Mouse (Mus musculus) MEL (cell line): ENCODE results near the gene Trap1. TPM values are rescaled to one million over a fixed set of nuclear protein-coding genes. Genes with fewer than 3 reads are reported as not detected.

ENCODE experiments used
- GABPA ChIP-seq: IDR thresholded peaks from 2 replicates; pipeline ENCODE4 v1.6.1; 2012; ENCODE audit warnings: low read depth, mild to moderate bottlenecking, inconsistent platforms, low read length, improper control_type of control experiment, moderate library complexity
- HCFC1 ChIP-seq: IDR thresholded peaks from 2 replicates; pipeline ENCODE4 v1.6.1; 2012; ENCODE audit warnings: low read depth, mild to moderate bottlenecking, inconsistent platforms, low read length, improper control_type of control experiment, moderate library complexity
- TBP ChIP-seq: IDR thresholded peaks from 2 replicates; pipeline ENCODE4 v1.8.0; 2011; ENCODE audit warnings: low read depth, low read length, improper control_type of control experiment
- USF1 ChIP-seq: IDR thresholded peaks from 2 replicates; pipeline ENCODE4 v1.6.1; 2014; ENCODE audit warnings: low read depth, mild to moderate bottlenecking, inconsistent platforms, low read length, improper control_type of control experiment, moderate library complexity
- polyA plus RNA-seq, 2 experiments: library from polyadenylated mRNA; stranded (reverse) in 1 of 2; unstranded in 1 of 2; fragments of >175 nt in 1 of 2; fragments of >200 nt in 1 of 2; gene quantifications; 2 replicates each; pipeline versions ENCODE4 v1.2.1 to v1.2.4; 2012; ENCODE audit warnings: low replicate concordance in 2 of 2, low read depth in 1 of 2; ENCODE audit not compliant: insufficient read length in 2 of 2, insufficient read depth in 1 of 2, missing spikeins in 1 of 2
- total RNA-seq: library from RNA; depleted of rRNA; stranded (reverse); fragments of 300-350 nt; gene quantifications from 2 replicates; pipeline ENCODE4 v1.2.3, GENCODE M21; 2012; rRNA removed

Gene Trap1
- total and polyA plus RNA-seq, 3 experiments: 120 to 299 (median 214) TPM

DNA sequence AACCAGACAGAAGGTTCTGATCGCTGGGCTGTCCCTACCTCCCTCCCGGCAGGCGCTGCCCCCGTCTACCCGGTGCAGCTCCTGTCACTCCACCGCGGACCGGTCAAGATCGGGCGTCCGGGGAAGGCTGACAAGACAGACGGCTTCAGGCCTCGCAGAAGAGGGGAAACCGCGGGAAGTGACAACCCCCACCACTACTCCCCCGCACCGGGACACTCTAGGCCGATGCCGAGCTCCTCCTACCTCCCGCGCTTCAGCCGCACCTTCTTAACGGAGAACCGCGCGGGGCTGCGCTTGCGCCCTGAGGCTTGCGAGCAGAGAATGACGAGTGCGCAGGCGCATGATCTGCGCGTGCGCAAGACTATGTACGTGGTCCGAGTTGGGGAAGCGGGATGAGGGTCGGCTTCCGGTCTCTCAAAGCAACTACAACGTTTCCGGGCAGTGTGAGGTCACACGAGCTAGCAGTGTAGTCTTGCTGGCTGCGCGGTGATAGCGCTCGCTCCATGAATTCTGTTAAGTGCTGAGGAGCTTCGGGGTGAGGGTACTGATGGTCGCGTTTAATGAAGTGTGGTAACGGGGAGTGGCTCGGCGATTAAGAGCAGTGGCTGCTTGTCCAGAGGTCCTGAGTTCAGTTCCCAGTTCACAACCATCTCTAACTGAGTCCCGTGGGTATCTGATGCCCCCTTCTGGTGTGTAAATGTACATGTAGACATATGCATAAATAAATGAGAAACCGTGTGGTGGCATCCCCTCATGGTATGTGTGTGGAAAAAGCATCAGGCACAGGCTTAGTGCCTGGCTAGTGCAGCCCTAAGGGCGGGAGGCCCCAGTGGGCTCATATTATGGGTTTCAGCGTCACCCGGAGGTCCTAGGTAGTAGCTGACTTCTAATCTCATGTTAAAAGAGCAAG lies 73.9 kb downstream of the Trap1 start, which contains the start of gene Slx4 (continued):
- TF ChIP-seq TBP (peak; percentile 92), USF1 (peak; percentile 29; the same call in 1 of the 2 replicates), HCFC1 (peak; percentile 88), GABPA (no peak)

Other genes with a start within 250 kb of the Trap1 start
- not detected in 2 replicates for gene Olfr15, start 246.9 kb downstream of the Trap1 start, total RNA-seq
- not detected for gene Olfr15, start 246.9 kb downstream of the Trap1 start, polyA plus RNA-seq
- 0.39 and 0.46 TPM in 2 replicates for gene Zfp174, start 230.6 kb downstream of the Trap1 start, total RNA-seq
- gene Zfp174, start 230.6 kb downstream of the Trap1 start, polyA plus RNA-seq: 10 to 100 TPM in 1 of 2 experiments, under 1 TPM in 1; 0.58 to 24.5 TPM
- gene Naa60, start 205.5 kb downstream of the Trap1 start, total RNA-seq: 26.9 and 28.0 TPM in 2 replicates
- gene Naa60, start 205.5 kb downstream of the Trap1 start, polyA plus RNA-seq: 10 to 100 TPM in 1 of 2 experiments, not detected in 1; 67.5 TPM
- gene Zfp597, start 193.3 kb downstream of the Trap1 start, total RNA-seq: 8.4 and 10.1 TPM in 2 replicates
- gene Zfp597, start 193.3 kb downstream of the Trap1 start, polyA plus RNA-seq: 1 to 10 TPM in 1 of 2 experiments, not detected in 1; 6.9 TPM
- 0.52 and 0.62 TPM in 2 replicates for gene Gm20695, start 193.2 kb downstream of the Trap1 start, total RNA-seq
- not detected for gene Gm20695, start 193.2 kb downstream of the Trap1 start, polyA plus RNA-seq
- gene 1700037C18Rik, start 169.1 kb downstream of the Trap1 start, total RNA-seq: 3.5 and 4.2 TPM in 2 replicates
- gene 1700037C18Rik, start 169.1 kb downstream of the Trap1 start, polyA plus RNA-seq: 1 to 10 TPM in 1 of 2 experiments, not detected in 1; 7.2 TPM
- 26.3 and 28.9 TPM in 2 replicates for gene Cluap1, start 169.0 kb downstream of the Trap1 start, total RNA-seq
- 10 to 100 TPM in 1 of 2 experiments, not detected in 1; 30.7 TPM for gene Cluap1, start 169.0 kb downstream of the Trap1 start, polyA plus RNA-seq
- gene Nlrc3, start 101.2 kb downstream of the Trap1 start, total RNA-seq: 0.46 and 0.82 TPM in 2 replicates
- gene Nlrc3, start 101.2 kb downstream of the Trap1 start, polyA plus RNA-seq: under 1 TPM in 1 of 2 experiments, not detected in 1; 0.77 TPM
- 23.0 and 24.3 TPM in 2 replicates for gene Slx4, start 74.1 kb downstream of the Trap1 start, total RNA-seq
- gene Slx4, start 74.1 kb downstream of the Trap1 start, polyA plus RNA-seq: 10 to 100 TPM in 1 of 2 experiments, not detected in 1; 35.2 TPM
- 0.42 and 0.81 TPM in 2 replicates for gene Dnase1, start 40.9 kb downstream of the Trap1 start, total RNA-seq
- 1 to 10 TPM in 1 of 2 experiments, not detected in 1; 7.7 TPM for gene Dnase1, start 40.9 kb downstream of the Trap1 start, polyA plus RNA-seq
- 4.7 and 7.3 TPM in 2 replicates for gene Crebbp, start 136.2 kb upstream of the Trap1 start, total RNA-seq
- gene Crebbp, start 136.2 kb upstream of the Trap1 start, polyA plus RNA-seq: 100 to 1,000 TPM in 1 of 2 experiments, 1 to 10 TPM in 1; 7.0 to 145 TPM